Comparison of ENCODE assay signal across 8 mouse cellular contexts in the genomic region with DNA sequence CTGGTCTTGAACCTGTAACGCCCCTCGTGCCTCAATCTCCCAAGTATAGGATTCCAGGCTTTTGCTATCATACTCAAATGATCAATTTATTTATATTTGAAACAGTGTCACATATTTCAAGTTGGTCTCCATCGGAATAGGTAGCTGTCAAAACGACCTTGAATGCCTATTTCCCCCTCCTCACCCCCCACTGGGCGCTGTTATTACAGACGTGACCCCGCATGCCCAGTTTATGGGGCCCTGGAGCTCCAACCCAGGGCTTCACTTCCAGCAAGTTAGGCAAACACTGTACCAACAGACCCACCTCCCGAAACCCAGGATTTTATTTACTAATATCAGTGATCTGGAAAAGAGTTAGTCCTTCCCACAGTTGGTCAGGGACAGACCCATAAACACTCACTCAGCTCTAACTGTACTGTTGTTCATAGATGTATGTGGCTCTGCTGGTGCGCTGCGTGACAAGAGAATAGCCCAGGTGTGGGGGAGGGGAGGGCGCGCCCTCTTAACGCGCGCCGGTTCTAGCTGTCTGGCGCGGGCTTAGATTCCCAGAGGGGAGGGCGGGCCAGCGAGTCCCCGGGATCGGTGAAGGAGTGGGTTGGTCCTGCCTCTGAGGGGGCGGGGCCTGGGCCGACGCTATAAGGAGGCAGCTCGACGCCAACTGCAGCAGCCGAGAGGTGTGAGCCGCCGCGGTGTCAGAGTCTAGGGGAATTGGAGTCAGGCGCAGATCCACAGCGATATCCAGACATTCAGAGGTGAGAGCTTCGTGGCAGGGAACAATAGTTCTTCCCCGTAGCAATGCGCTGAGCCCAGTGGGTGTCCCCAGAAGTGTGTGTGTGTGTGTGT. TPM values are rescaled to one million over a fixed set of nuclear protein-coding genes. Genes with fewer than 3 reads are reported as not detected.
A peak's percentile ranks its signal among the peaks of the same experiment; 100 is the strongest.
DNase-seq lines count a peak whose midpoint lies in the region; ATAC-seq and TF ChIP-seq lines count a peak whose summit lies in the region.

No protein-coding gene starts in this region.

- H3K4me3 ChIP-seq in hindbrain, embryonic 11.5 days (ENCODE audit: low read depth, low read length) = peak overlapping the region; percentile 47

- in situ Hi-C loops in Patski (cut with MboI; ENCODE audit: low pct_unique_long_range_greater_than_20kb) = loop anchor here (5.0 kb wide), 1 partner anchor 46 kb away; no protein-coding TSS in a partner anchor

- H3K27me3 ChIP-seq in Patski = no peaks in the 10 kb centered on the region
- peaks cover 24% of the 10 kb centered on the region for H3K27me3 ChIP-seq in hindbrain, embryonic 11.5 days (ENCODE audit: control insufficient read depth, insufficient read depth, low read length)

- H3K27ac ChIP-seq in hindbrain, embryonic 11.5 days (ENCODE audit: low read depth, low read length) = no peak overlapping the region

- CTCF ChIA-PET in Patski (lab: Charles Lee) = interaction anchor here (1.5 to 5.9 kb wide), 5 partner anchors 9 to 46 kb away, joined by 4 to 68 read pairs (median 5); no protein-coding TSS in a partner anchor

- H3K9me3 ChIP-seq in hindbrain, embryonic 11.5 days (ENCODE audit: control insufficient read depth, low read length) = no peaks in the 10 kb centered on the region

- no peak for DNase-seq in Patski (ENCODE audit: low read depth, low spot score)
- DNase-seq in cerebellum, adult 9-11 months = peak; percentile 80
- peak; percentile 38 to 83 for DNase-seq in frontal cortex, adult 2 months (ENCODE audit: extremely low spot score in 1 of 2, low spot score in 1 of 2)
- DNase-seq in hindbrain, embryonic 11.5 days (ENCODE audit: low spot score) = peak; percentile 86
- DNase-seq in layer of hippocampus, postnatal 25 days (ENCODE audit: extremely low spot score in 1 of 2, low spot score in 1 of 2) = peak; percentile 34 to 49
- DNase-seq in lung, postnatal 14 days = peak; percentile 95
- peak; percentile 39 for DNase-seq in retina, adult 2 months (ENCODE audit: low read depth, low spot score)
- DNase-seq in thymus, postnatal 36 days = peak; percentile 63 to 76

- H3K4me1 ChIP-seq in hindbrain, embryonic 11.5 days (replicated peaks; ENCODE audit: control insufficient read depth, insufficient read depth, low read length) = peaks cover 12% of the 10 kb centered on the region

- peak; percentile 46 for ATAC-seq in Patski
- peak; percentile 81 for ATAC-seq in hindbrain, embryonic 11.5 days (ENCODE audit: low FRiP score)

- peak overlapping the region; percentile 89 for H3K4me2 ChIP-seq in hindbrain, embryonic 11.5 days (replicated peaks; ENCODE audit: low read depth, low read length)

- 8% methylated on average over 34 of the region's 36 CpGs for WGBS in hindbrain, embryonic 11.5 days

- H3K36me3 ChIP-seq in hindbrain, embryonic 11.5 days (ENCODE audit: control insufficient read depth, insufficient read depth, low read length) = no peaks in the 10 kb centered on the region

- TF ChIP-seq CTCF in Patski (IDR thresholded peaks at IDR 0.05) = no peak

- POLR2A ChIA-PET in Patski (lab: Charles Lee) = interaction anchor here (0.6 to 3.9 kb wide), 6 partner anchors 15 to 192 kb away, joined by 3 to 18 read pairs (median 4); no protein-coding TSS in a partner anchor

- peak overlapping the region; percentile 54; the same call in 1 of the 2 replicates for H3K9ac ChIP-seq in hindbrain, embryonic 11.5 days (ENCODE audit: low read depth, low read length)

RNA-seq across cellular contexts. Expression of gene Cdkn1a, which starts 2.6 kb away (rescaled TPM):
- polyA plus RNA-seq in Patski (2021) = 29.0 TPM
- 37.7 and 55.8 TPM in 2 replicates for polyA plus RNA-seq in frontal cortex, adult 2 months (2012; rRNA removed)
- polyA plus RNA-seq in hindbrain, embryonic 11.5 days (2014; fragmentation: Nextera tagmentation; extraction: Ambion mirVana) = 33.4 and 36.8 TPM in 2 replicates
- 10 to 100 TPM in 1 of 2 experiments, 1 to 10 TPM in 1; 7.1 to 13.9 TPM for total RNA-seq in layer of hippocampus, postnatal 25 days (2021)

RNA-seq across cellular contexts. Expression of gene Rab44, which starts 20.6 kb away (rescaled TPM):
- polyA plus RNA-seq in Patski (2021) = 0.04 TPM
- polyA plus RNA-seq in frontal cortex, adult 2 months (2012; rRNA removed) = 0.08 and 0.19 TPM in 2 replicates
- 0.45 TPM in 1 of 2 replicates, not detected in the other for polyA plus RNA-seq in hindbrain, embryonic 11.5 days (2014; fragmentation: Nextera tagmentation; extraction: Ambion mirVana)
- total RNA-seq in layer of hippocampus, postnatal 25 days (2021) = under 1 TPM in 1 of 2 experiments, not detected in 1; 0.07 TPM
